Mouse (Mus musculus) C2C12 (cell line): ENCODE data around the gene Cst8. TPM values are rescaled to one million over a fixed set of nuclear protein-coding genes. Genes with fewer than 3 reads are reported as not detected.
A peak's percentile ranks its signal among the peaks of the same experiment; 100 is the strongest.
"Not testable (repeated sequence)": the region's sequence is repeated elsewhere in the genome, so short reads cannot be mapped to it uniquely, and the experiment has no call there.

Source experiments
- H3K27me3 ChIP-seq: one replicate; pipeline ENCODE4 v1.6.1; 2011; ENCODE audit not compliant: control insufficient read depth, insufficient read depth, insufficient read length
- H3K36me3 ChIP-seq: one replicate; pipeline ENCODE4 v1.6.1; 2011; ENCODE audit not compliant: control insufficient read depth, insufficient read depth
- H3K4me3 ChIP-seq: one replicate; pipeline ENCODE4 v1.5.1; 2011; ENCODE audit warnings: mild to moderate bottlenecking, control low read depth; ENCODE audit not compliant: poor library complexity, insufficient read depth, severe bottlenecking
- H3K79me2 ChIP-seq: one replicate; pipeline ENCODE4 v1.6.1; 2011; ENCODE audit not compliant: control insufficient read depth, insufficient read depth
- H3K79me3 ChIP-seq: one replicate; pipeline ENCODE4 v1.6.1; 2011; ENCODE audit warnings: low read depth, control low read depth
- H3ac ChIP-seq: one replicate; pipeline ENCODE3; 2011; ENCODE audit warnings: low read depth; ENCODE audit not compliant: control insufficient read depth, insufficient read length
- CEBPB ChIP-seq: IDR thresholded peaks from one replicate; pipeline ENCODE4 v1.6.1; 2011; ENCODE audit warnings: low read depth, mild to moderate bottlenecking, control low read depth, moderate library complexity
- CTCF ChIP-seq: IDR thresholded peaks from one replicate; pipeline ENCODE4 v1.5.1; 2011; ENCODE audit not compliant: control insufficient read depth, insufficient read depth, insufficient read length
- FOSL1 ChIP-seq: IDR thresholded peaks from one replicate; pipeline ENCODE4 v1.8.0; 2011; ENCODE audit warnings: mild to moderate bottlenecking, low read length; ENCODE audit not compliant: poor library complexity, insufficient read depth, severe bottlenecking
- MAX ChIP-seq: IDR thresholded peaks from one replicate; pipeline ENCODE4 v1.6.1; 2011; ENCODE audit warnings: mild to moderate bottlenecking, control low read depth
- MYOD1 ChIP-seq: IDR thresholded peaks from one replicate; pipeline ENCODE4 v1.6.1; 2011; ENCODE audit warnings: low read depth; ENCODE audit not compliant: control insufficient read depth, insufficient read length
- MYOG ChIP-seq: IDR thresholded peaks from one replicate; pipeline ENCODE4 v1.6.1; 2011; ENCODE audit not compliant: control insufficient read depth, insufficient read length; ENCODE audit errors: extremely low read depth
- USF1 ChIP-seq: IDR thresholded peaks from one replicate; pipeline ENCODE4 v1.6.1; 2011; ENCODE audit warnings: low read depth, mild to moderate bottlenecking, control low read depth, moderate library complexity
- long read RNA-seq, 2 experiments: library from polyadenylated mRNA; unstranded; transcript quantifications; one replicate each; pipeline ENCODE4 v2.0.0; 2019 to 2020
- polyA plus RNA-seq: library from polyadenylated mRNA; unstranded; fragments of >200 nt; fragmentation: generic; extraction: Trizol; gene quantifications from one replicate; pipeline ENCODE4 v1.2.1, GENCODE M21; 2012; ENCODE audit warnings: missing spikeins

Gene Cst8
- not detected for polyA plus RNA-seq
- long read RNA-seq, experiment 1: 0 reads
- long read RNA-seq, experiment 2: 0 reads

DNA sequence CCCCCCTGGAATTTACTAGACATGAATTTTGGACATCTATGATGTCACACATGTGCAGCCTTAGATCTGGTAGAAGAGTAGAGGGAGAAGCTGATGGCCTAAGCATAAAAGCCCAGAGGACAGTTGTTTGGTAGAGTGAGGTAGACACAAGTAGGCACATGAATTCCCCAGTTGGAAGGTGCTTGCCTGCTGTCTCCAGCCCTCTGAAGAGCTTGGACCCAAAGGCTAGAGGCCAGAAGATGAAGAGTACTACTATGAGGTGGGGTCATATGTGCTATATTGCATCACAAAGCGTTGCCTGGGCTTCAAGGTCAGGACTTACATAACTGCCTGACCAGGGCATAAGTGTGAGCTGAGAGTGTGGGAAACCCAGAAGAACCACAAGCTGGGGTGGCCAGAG is at the start of gene Cst8:
Gene Cst8 (plus strand): TSS at position 301 of the 400 bp plus-strand sequence.
- H3K36me3 ChIP-seq: no peaks in the 10 kb centered on the region

DNA sequence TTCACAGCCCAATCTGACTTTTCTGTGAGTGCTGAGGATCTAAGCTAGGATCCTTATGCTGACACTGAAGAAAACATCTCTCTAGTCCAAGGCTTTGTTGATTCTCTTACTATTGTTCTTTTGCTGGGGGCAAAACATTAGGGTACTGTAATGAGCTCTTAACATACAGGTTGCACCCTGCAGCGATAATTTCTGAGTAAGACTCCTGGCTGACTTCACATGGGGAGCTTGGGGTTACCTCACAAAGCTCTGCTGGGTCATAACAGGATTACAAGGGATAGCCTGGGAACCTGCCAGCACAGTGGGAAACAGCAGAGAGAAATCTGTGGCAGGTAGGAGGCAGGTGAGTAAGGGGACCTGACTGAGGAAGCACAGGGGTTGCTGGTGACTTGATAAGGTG is 48.5 kb upstream of the Cst8 start, which contains the start of gene Cstl1:
Gene Cstl1 (plus strand): TSS at position 301 of the 400 bp plus-strand sequence.
- H3K4me3 ChIP-seq: no peak within 1 kb of the TSS
- H3K79me3 ChIP-seq: no peaks in the 10 kb centered on the region
- no peak within 1 kb of the TSS for H3ac ChIP-seq
- no peaks in the 10 kb centered on the region for H3K27me3 ChIP-seq
- H3K36me3 ChIP-seq: no peaks in the 10 kb centered on the region
- TF ChIP-seq USF1 (no peak), CEBPB (no peak), CTCF (no peak), FOSL1 (no peak), MYOG (no peak), MYOD1 (no peak), MAX (no peak)
- H3K79me2 ChIP-seq: no peaks in the 10 kb centered on the region

More for the DNA sequence above, at the start of gene Cst8:
- Histone ChIP-seq H3K27me3 (no peaks in the 10 kb centered on the region), H3K79me3 (no peaks in the 10 kb centered on the region), H3ac (no peak within 1 kb of the TSS), H3K79me2 (no peaks in the 10 kb centered on the region), H3K4me3 (no peak within 1 kb of the TSS)
- no peak for TF ChIP-seq USF1
- no peak for TF ChIP-seq MYOG
- TF ChIP-seq FOSL1: no peak
- no peak for TF ChIP-seq CEBPB
- no peak for TF ChIP-seq MAX
- TF ChIP-seq MYOD1: no peak

DNA sequence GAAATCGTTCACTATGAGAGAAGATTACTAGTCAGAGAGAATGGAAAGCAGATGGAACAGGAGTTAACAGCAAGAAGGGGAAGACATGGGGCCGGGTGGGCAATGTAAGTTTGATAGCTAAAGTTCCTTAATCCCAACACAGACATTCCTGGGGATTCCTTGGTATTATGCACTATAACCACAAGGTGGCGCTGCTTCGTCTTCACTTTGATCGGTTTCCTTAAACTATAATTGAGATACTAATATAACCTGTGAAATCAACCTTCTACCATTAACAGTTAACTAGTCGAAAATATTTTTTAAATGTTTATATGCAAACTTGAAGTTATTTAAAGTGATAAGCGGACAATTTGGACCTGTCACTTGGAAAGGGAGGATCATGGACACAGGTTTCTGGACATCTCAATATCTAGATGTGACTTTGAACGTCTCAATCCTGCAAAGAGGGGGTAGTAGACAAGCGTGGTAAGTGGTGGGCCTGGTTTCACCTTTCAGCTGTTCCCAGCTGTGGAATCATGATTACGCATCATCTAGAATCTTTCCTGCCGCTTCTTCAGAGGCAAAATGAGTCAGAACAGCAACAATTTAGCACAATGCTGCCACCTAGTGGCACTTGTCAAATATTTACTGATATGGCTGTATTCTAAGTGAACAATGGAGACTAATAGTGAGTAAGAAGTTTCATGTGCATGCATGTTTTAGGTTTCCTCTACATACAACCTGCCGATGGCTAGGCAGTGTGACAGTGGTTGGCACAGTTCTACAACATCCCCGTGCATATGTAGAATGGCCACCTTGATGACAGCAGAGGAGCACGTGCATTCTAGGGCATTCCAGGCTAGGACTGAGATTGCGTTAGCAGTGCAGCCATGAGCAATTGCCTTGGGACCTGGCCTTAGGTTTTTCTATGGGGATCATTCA is 46.4 kb upstream of the Cst8 start:
- TF ChIP-seq FOSL1 (no peak), CEBPB (no peak), USF1 (no peak), MYOG (no peak), MAX (no peak), MYOD1 (no peak), CTCF (no peak)

DNA sequence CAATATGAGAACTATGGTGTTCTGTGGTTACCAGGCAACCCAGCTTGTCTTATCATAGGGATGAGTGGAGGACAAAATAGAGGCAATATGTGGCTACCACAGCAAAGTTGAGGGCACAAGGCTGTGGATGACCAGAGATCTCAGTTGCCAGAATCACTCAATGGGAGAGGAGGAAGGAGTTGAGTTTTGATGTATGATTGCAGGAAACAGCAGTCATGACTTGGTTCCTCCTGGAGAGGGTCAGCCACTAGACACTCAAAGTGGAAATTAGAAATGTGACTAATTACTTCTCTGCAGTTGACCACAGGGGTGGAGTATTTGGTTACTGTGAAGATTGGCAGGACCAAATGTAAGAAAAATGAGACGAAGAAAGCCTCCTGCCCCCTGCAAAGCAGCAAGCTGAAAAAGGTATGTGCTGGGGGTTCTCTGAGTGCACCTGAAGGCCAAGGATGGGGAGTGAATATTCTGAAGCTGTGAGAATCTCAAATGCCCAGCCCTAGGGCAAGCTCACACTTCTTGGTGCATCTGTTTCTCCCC is 44.2 kb upstream of the Cst8 start:
- Histone ChIP-seq H3K79me3 (no peaks in the 10 kb centered on the region), H3K4me3 (no peak overlapping the region), H3K36me3 (no peaks in the 10 kb centered on the region), H3K79me2 (no peaks in the 10 kb centered on the region), H3K27me3 (no peaks in the 10 kb centered on the region), H3ac (no peak overlapping the region)
- peak; percentile 87 for TF ChIP-seq MYOD1
- no peak for TF ChIP-seq MAX
- no peak for TF ChIP-seq CEBPB

More for the DNA sequence above, 46.4 kb upstream of the Cst8 start:
- Histone ChIP-seq H3K79me3 (no peaks in the 10 kb centered on the region), H3K36me3 (no peaks in the 10 kb centered on the region), H3K27me3 (no peaks in the 10 kb centered on the region), H3K79me2 (no peaks in the 10 kb centered on the region), H3K4me3 (no peak overlapping the region), H3ac (no peak overlapping the region)

DNA sequence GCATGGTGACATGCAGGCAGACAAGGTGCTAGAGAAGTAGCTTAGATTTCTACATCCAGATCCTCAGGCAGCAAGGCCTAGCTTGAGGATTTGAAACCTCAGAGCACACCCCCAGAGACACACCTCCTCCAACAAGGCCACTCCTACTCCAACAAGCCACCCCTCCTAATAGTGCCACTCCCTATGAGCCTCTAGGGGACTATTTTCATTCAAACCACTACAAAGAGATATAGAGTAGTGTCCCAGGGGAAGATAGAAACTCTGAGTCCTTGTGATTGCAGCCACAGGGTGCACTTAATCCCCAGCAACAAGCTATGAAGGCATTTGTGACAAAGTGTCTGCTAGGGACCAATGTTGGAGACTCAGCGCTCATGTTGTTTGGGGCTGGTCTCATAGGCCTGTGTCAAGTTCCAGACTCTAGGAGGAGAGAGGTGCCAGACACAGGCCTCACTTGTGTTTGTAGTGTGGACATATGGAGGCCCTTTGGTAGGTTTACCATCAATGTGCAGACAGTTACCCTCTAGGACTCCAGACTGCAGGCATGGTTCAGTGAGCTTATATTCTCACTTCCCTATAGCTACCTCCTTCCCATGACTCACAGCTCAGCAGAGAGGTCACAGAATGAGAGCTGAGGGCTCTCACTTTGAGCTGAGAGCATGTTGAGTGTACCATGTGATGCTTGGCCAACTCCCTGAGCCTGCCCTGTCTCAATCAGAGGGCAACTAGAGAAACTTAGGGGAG is 34.8 kb upstream of the Cst8 start:
- TF ChIP-seq CEBPB (no peak), CTCF (no peak), FOSL1 (no peak), USF1 (no peak), MAX (no peak), MYOD1 (no peak), MYOG (no peak)
- Histone ChIP-seq H3ac (no peak overlapping the region), H3K36me3 (no peaks in the 10 kb centered on the region), H3K27me3 (no peaks in the 10 kb centered on the region), H3K79me3 (no peaks in the 10 kb centered on the region), H3K79me2 (no peaks in the 10 kb centered on the region), H3K4me3 (no peak overlapping the region)

DNA sequence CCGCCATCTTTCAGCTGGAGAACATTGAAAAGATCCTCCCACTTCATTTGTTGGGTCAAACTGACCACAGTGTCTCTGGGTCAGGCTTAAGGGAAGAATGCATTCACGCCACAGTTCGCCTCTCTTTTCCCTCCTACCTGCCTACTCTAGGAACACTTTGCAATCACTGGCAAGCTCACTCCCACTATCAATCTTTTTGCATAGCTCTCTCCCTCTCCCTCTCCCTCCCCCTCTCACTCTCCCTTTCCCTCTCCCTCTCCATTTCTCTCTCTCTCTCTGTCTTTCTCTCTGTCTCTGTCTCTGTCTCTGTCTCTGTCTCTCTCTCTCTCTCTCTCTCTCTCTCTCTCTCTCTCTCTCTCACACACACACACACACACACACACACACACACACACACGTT is 27.2 kb upstream of the Cst8 start, which contains the start of gene Cst11:
Gene Cst11 (minus strand): TSS at position 101 of the 400 bp plus-strand sequence.
- not testable (repeated sequence) for H3ac ChIP-seq, H3K79me3 ChIP-seq, H3K79me2 ChIP-seq, H3K27me3 ChIP-seq, H3K4me3 ChIP-seq, H3K36me3 ChIP-seq
